Mouse (Mus musculus) hindbrain, embryonic 12.5 days (tissue): Measurements from ENCODE around the gene Ccdc157. TPM values are rescaled to one million over a fixed set of nuclear protein-coding genes. Genes with fewer than 3 reads are reported as not detected.
"Not testable (repeated sequence)": the region's sequence is repeated elsewhere in the genome, so short reads cannot be mapped to it uniquely, and the experiment has no call there.

Experiments used
- ATAC-seq: fragments of 200-750 bp; cut with Nextera tagmentation; 2 replicates; pipeline ENCODE4 v1.8.0; 2017; ENCODE audit warnings: moderate TSS enrichment; ENCODE audit not compliant: low FRiP score
- H3K27ac ChIP-seq: fragments of 300-500 bp; sonication (generic); 2 replicates; pipeline ENCODE4 v1.5.1; 2016; ENCODE audit warnings: mild to moderate bottlenecking
- H3K27me3 ChIP-seq: fragments of 300-500 bp; sonication (generic); 2 replicates; pipeline ENCODE4 v1.6.1; 2016; ENCODE audit warnings: mild to moderate bottlenecking
- H3K36me3 ChIP-seq: fragments of 300-500 bp; sonication (generic); 2 replicates; pipeline ENCODE4 v1.6.1; 2016; ENCODE audit warnings: mild to moderate bottlenecking
- H3K4me1 ChIP-seq: fragments of 300-500 bp; sonication (generic); 2 replicates; pipeline ENCODE4 v1.6.1; 2016
- H3K4me2 ChIP-seq: fragments of 300-500 bp; sonication (generic); replicated peaks from 2 replicates; pipeline ENCODE4 v1.6.1; 2016; ENCODE audit warnings: mild to moderate bottlenecking
- H3K4me3 ChIP-seq: fragments of 300-500 bp; sonication (generic); 2 replicates; pipeline ENCODE4 v1.5.1; 2016; ENCODE audit warnings: mild to moderate bottlenecking
- H3K9ac ChIP-seq: fragments of 300-500 bp; sonication (generic); 2 replicates; pipeline ENCODE4 v1.6.1; 2016; ENCODE audit warnings: mild to moderate bottlenecking, moderate library complexity
- H3K9me3 ChIP-seq: fragments of 300-500 bp; sonication (generic); replicated peaks from 2 replicates; pipeline ENCODE4 v1.6.1; 2016; ENCODE audit warnings: mild to moderate bottlenecking
- WGBS: fragments of 180-500 bp; shearing (Covaris S2); methylation state at CpG from one replicate; pipeline ENCODE4 v1.1.7; 2016; 5-methylcytosine and 5-hydroxymethylcytosine counted together
- polyA plus RNA-seq: library from polyadenylated mRNA; unstranded; fragments of >200 nt; fragmentation: Nextera tagmentation; extraction: Ambion mirVana; gene quantifications from 2 replicates; pipeline ENCODE4 v1.2.1, GENCODE M21; 2016

Gene Ccdc157
- polyA plus RNA-seq, 1 experiment from 2014 or later = 9.6 TPM

DNA sequence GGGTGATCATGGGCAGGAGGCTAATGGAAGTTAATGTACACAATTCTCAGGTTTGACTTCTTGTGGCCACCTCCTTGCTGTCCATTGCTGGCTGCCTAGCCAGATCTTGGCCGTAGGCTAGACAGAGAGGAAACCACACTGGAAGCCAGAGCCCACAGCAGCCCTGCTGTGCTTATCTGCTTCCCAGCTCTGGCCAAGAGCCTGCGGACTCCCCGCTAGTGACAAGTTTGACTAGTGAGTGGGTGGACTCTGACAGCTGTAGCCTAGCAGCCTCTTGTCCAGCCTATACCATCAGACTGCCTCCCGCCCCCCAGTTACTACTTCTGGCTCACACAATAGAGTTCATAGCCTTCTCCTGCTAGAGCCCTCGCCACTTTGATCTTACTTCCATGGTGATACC, 40.5 kb downstream of the Ccdc157 start:
- peaks cover 15% of the 10 kb centered on the region; the same call in 1 of the 2 replicates for H3K4me1 ChIP-seq
- H3K27me3 ChIP-seq = peaks cover 30% of the 10 kb centered on the region
- no peak overlapping the region for H3K4me3 ChIP-seq
- H3K4me2 ChIP-seq = no peak overlapping the region
- no peaks in the 10 kb centered on the region for H3K9me3 ChIP-seq
- no peaks in the 10 kb centered on the region for H3K36me3 ChIP-seq
- no peak for ATAC-seq
- H3K27ac ChIP-seq = no peak overlapping the region
- no peak overlapping the region for H3K9ac ChIP-seq
- 73% methylated on average over 5 of the region's 5 CpGs for WGBS

DNA sequence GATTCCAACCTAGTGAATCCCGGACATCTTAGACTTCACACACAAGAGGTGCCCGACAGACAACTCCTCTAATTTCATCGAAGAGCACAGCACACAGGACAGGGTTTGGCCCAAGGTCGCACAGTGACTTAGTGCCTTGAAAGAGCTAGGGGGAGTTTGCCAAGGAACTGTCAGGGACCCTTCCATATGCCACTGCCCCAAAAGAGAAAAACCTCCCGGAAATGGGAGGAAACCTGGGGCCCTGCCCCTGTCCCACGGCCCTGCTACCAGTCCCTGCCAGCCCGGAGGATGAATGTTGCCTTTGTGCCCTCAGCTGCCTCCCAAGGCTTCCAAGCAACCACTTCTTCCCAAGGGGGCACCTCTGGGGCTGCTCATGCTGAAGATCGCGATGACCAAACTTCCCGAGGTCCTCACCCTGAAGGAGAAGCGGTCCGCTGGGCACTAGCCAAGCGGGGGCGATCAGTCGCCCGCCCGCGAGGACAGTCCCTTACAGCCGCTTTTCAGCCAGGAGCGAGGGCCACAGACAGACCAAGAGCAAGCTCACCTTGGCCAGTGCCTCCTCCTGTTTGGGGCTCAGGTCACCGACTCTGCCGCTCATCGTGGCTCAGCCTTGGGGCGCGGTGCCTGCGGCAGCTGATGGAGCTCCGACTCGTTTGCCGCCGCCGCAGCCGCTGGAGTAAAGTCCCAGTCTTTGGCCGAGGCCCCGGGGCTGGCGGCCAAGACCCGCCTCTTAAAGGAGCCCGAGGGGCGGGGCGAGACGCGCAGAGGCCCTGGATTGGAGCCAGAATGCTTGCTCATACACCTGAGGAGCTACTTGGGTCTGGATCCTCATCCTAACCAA, 41.8 kb downstream of the Ccdc157 start:
- no peak overlapping the region for H3K27ac ChIP-seq
- peaks cover 15% of the 10 kb centered on the region; the same call in 1 of the 2 replicates for H3K4me1 ChIP-seq
- peak overlapping the region; percentile 60 for H3K4me3 ChIP-seq
- peak overlapping the region; percentile 81 for H3K9ac ChIP-seq
- ATAC-seq = peak; percentile 59
- H3K27me3 ChIP-seq = peaks cover 30% of the 10 kb centered on the region
- no peaks in the 10 kb centered on the region for H3K9me3 ChIP-seq
- WGBS = 1% methylated on average over 41 of the region's 41 CpGs
- peak overlapping the region; percentile 96 for H3K4me2 ChIP-seq
- no peaks in the 10 kb centered on the region for H3K36me3 ChIP-seq

DNA sequence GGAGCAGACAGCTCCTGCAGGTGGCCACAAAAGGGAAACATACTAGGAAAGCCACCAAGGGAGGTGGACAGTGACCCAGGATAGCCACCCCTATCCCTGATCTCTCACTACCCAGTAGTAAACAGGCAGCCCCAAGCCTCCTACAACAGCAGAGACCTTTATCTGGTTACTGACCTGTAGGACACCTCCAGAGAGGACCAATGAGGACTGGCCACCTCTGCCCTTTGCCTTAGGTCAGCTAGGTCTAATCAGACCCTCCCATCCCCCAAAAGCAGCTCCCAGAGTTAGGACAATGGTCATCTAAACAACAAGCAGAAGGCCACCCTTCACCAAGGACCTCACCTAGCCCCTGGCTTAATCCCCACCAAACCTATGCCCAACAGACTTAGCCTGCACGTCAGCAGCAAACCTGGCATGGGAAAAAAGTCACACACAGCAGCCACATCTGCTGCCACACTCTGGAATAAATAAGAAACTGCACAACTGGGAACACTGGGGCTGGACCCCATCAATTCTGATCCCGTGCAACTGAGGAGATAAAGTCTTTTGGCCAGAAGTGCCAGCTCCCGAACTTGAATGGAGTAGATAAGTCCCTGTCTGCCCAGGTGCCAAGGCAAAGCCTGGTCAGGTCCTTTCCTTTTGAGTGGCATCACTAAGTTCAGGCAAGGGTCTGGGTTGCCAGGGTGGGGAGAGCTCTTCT, 42.6 kb downstream of the Ccdc157 start:
- peaks cover 30% of the 10 kb centered on the region for H3K27me3 ChIP-seq
- 32% methylated on average over 3 of the region's 3 CpGs for WGBS
- no peak for ATAC-seq

DNA sequence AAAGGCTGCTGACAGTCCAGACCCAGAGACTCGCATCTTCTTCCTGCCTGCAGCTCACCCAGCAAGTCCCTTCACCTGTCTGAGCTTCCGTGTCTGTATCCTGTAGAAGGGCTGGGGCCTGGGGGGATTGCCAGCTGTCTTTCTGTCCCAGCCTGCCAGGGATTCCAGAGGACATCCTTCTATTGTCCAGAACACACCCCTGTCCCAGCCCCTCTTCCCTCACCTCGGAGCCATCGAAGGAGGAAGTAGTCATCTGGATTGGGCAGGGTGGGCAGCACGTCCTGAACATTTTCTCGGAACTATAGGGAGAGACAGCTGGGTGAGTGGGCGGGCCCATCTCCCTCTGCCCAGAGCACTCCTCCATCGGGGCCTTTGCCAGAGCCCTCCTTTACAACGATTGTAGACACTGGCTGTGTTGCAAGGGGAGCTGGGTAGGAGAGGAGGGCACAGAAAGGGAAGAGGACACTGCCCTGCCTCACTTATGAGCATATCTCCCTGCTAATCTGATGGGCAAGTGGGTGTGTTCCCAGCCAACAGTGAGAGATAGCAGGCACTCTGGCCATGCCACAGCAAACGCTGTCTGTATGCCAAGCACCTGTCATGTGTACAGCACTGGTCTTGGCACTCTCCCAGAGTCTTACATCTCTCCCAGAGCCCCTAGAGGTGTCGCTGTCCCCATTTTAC, 43.5 kb downstream of the Ccdc157 start:
- WGBS = 60% methylated on average over 11 of the region's 11 CpGs
- Histone ChIP-seq H3K4me2 (no peak overlapping the region), H3K9ac (0 out of 2 replicates have a peak overlapping the region, but pooled peaks have one; percentile 8), H3K27me3 (peaks cover 30% of the 10 kb centered on the region), H3K27ac (no peak overlapping the region), H3K4me3 (no peak overlapping the region), H3K9me3 (no peaks in the 10 kb centered on the region), H3K4me1 (peaks cover 15% of the 10 kb centered on the region; the same call in 1 of the 2 replicates), H3K36me3 (no peaks in the 10 kb centered on the region)
- ATAC-seq = no peak

More for the DNA sequence above, 42.6 kb downstream of the Ccdc157 start:
- peak overlapping the region; percentile 96 for H3K4me2 ChIP-seq
- no peaks in the 10 kb centered on the region for H3K36me3 ChIP-seq
- peak overlapping the region; percentile 60 for H3K4me3 ChIP-seq
- no peak overlapping the region for H3K27ac ChIP-seq
- H3K9me3 ChIP-seq = no peaks in the 10 kb centered on the region
- H3K9ac ChIP-seq = peak overlapping the region; percentile 81
- peaks cover 15% of the 10 kb centered on the region; the same call in 1 of the 2 replicates for H3K4me1 ChIP-seq

DNA sequence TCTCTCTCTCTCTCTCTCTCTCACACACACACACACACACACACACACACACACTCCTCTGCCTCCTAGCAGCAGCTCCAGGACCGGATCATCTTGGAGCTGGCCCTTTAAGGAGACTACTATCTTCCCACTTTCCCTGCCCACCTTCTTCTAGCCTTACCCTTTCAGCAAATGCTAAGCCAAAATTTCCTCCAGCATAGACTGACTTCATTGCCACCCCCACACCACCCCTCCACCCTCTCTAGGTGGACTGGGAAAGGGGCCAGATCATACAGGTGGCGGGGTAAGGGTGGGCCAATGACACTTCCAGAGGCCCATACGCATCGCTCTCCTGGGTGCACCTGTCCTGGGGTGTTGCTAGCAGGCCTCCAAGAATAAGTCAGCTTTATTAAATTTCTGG, 44.7 kb downstream of the Ccdc157 start:
- H3K36me3 ChIP-seq = 0 out of 2 replicates have a peak, but pooled peaks cover 2% of the 10 kb centered on the region
- no peak overlapping the region for H3K4me3 ChIP-seq
- WGBS = 89% methylated on average over 4 of the region's 4 CpGs
- H3K27me3 ChIP-seq = peaks cover 29% of the 10 kb centered on the region
- peaks cover 15% of the 10 kb centered on the region; the same call in 1 of the 2 replicates for H3K4me1 ChIP-seq
- no peak overlapping the region for H3K27ac ChIP-seq
- H3K9me3 ChIP-seq = no peaks in the 10 kb centered on the region
- no peak for ATAC-seq
- no peak overlapping the region for H3K9ac ChIP-seq
- no peak overlapping the region for H3K4me2 ChIP-seq

DNA sequence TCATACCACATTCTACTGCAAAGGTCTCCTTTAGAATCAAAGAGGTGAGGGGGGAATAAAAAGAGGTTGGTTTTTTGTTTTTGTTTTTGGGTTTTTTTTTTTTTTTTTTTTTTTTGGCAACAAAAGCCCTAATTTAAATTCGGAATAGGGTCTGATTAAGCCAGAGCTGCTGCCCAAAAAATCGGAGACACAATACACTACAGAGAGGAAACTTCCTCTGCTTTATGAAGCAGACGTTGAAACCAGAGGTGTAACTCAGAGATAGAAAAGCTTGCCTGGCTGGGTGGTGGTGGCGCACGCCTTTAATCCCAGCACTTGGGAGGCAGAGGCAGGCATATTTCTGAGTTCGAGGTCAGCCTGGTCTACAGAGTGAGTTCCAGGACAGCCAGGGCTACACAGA, 45.6 kb downstream of the Ccdc157 start:
- H3K4me2 ChIP-seq, H3K9me3 ChIP-seq, H3K9ac ChIP-seq, ATAC-seq, H3K27ac ChIP-seq, H3K4me3 ChIP-seq, H3K36me3 ChIP-seq: not testable (repeated sequence)
- Histone ChIP-seq H3K27me3 (peaks cover 21% of the 10 kb centered on the region), H3K4me1 (peaks cover 15% of the 10 kb centered on the region; the same call in 1 of the 2 replicates)
- WGBS = 81% methylated on average over 6 of the region's 6 CpGs

DNA sequence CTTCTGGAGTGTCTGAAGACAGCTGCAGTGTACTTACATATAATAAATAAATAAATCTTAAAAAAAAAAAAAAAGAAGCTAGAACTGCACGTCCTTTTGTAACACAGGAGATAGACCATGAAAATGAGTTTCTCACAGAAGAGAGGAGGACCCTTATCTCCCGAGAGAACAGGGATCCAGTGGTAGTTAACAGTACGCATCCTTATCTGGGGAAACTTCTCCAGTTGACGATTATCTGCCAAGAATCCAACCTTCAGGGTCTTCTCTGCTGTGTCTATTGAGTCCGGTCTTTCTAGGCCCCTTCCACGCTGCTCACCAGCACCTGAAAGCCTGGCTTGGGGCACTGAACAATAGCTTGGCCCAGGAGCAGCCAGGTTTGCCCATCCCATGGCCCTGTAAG, 46.1 kb downstream of the Ccdc157 start:
- Histone ChIP-seq H3K27ac (no peak overlapping the region), H3K27me3 (peaks cover 17% of the 10 kb centered on the region), H3K9ac (no peak overlapping the region), H3K4me3 (no peak overlapping the region), H3K9me3 (no peaks in the 10 kb centered on the region), H3K36me3 (0 out of 2 replicates have a peak, but pooled peaks cover 6% of the 10 kb centered on the region), H3K4me1 (peaks cover 15% of the 10 kb centered on the region; the same call in 1 of the 2 replicates), H3K4me2 (no peak overlapping the region)
- no peak for ATAC-seq
- 88% methylated on average over 6 of the region's 6 CpGs for WGBS

DNA sequence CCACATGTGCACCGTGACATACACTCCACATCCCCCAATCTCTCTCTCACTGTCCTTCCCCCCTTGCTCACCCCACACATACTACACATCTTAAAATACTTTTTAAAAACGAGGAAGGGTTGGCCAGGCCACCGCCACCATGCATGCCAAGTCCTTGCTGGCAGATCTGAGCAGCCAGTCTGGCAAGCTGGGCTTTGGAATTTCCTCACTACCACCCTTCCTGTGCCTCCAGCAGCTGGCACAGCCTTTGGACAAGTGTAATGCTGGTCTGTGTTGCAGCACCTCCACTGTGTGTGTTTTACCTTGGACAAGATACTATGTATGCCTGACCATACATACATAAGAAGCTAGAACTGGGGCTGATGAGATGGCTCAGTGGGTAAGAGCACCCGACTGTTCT, 46.6 kb downstream of the Ccdc157 start:
- Histone ChIP-seq H3K27me3 (peaks cover 12% of the 10 kb centered on the region), H3K4me3 (no peak overlapping the region), H3K27ac (no peak overlapping the region), H3K36me3 (peaks cover 9% of the 10 kb centered on the region; the same call in 1 of the 2 replicates), H3K9ac (no peak overlapping the region), H3K4me2 (no peak overlapping the region), H3K4me1 (peaks cover 12% of the 10 kb centered on the region; the same call in 1 of the 2 replicates), H3K9me3 (no peaks in the 10 kb centered on the region)
- 89% methylated on average over 4 of the region's 4 CpGs for WGBS
- no peak for ATAC-seq

DNA sequence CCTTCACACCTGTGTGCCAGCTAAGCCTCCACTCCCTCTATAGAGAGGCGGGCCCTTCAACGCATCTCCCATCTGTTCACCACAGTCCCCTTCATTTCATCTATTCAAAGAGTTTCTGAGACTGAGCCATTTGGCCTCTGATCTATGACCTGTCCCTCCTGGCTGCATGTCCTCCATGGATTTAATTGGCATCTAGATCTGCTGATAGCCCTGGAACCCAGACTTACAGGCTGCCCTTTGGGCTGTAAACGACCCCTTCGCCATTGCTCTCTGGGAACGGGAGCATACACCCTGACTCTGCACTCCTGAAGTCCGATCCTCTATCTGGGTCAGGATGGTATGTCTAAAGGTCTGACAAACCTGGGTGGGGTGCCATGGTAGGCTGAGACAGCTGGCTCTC, 47.2 kb downstream of the Ccdc157 start:
- Histone ChIP-seq H3K4me3 (no peak overlapping the region), H3K9me3 (no peaks in the 10 kb centered on the region), H3K4me1 (peaks cover 7% of the 10 kb centered on the region; the same call in 1 of the 2 replicates), H3K9ac (no peak overlapping the region), H3K36me3 (peaks cover 14% of the 10 kb centered on the region; the same call in 1 of the 2 replicates), H3K27ac (no peak overlapping the region), H3K4me2 (no peak overlapping the region), H3K27me3 (peaks cover 12% of the 10 kb centered on the region)
- 84% methylated on average over 6 of the region's 6 CpGs for WGBS
- ATAC-seq = no peak

DNA sequence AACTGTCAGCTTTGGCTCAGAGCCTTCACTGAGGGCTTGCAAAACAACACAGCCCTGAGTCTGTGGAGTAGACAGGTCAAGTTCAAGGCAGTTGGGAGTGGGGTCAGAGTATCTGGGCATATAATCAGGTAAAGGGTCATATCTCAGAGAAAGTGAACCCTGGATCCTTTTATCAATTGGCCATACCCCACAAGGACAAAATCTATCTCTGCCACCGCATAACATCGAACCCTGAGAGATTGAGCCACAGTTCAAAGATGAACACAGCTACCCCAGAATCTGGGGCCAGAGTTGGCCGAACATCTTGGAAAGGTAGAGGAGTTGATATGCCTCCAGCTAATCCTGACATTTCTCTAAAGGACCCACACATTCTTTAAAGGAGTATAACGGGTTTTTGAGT, 48.1 kb downstream of the Ccdc157 start:
- Histone ChIP-seq H3K4me2 (no peak overlapping the region), H3K4me1 (no peaks in the 10 kb centered on the region), H3K27ac (no peak overlapping the region), H3K36me3 (peaks cover 14% of the 10 kb centered on the region; the same call in 1 of the 2 replicates), H3K27me3 (peaks cover 4% of the 10 kb centered on the region; the same call in 1 of the 2 replicates), H3K9ac (no peak overlapping the region), H3K4me3 (no peak overlapping the region), H3K9me3 (no peaks in the 10 kb centered on the region)
- 92% methylated on average over 4 of the region's 4 CpGs for WGBS
- ATAC-seq = no peak

DNA sequence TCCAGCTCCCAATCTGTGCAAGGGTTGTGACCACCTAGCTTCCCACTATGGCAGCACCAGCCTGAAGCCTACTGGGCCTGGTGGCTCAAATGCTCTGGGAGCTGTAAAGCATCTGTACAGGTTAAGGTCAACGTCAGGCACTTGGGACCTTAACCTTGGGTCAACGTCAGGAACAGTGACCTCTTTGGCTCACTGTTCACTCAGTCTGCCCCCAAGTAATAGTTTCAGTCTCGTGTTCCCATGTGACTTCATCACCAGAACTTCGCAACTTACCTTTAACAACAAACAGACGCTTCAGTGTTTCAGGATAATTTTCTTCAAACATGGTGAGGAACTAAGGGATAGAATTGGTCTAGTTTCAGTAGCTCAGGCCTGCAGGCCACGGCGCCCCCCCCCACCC, 51.4 kb downstream of the Ccdc157 start:
- Histone ChIP-seq H3K27ac (no peak overlapping the region), H3K9me3 (no peaks in the 10 kb centered on the region), H3K36me3 (peaks cover 14% of the 10 kb centered on the region; the same call in 1 of the 2 replicates), H3K27me3 (no peaks in the 10 kb centered on the region), H3K9ac (no peak overlapping the region), H3K4me2 (no peak overlapping the region), H3K4me3 (no peak overlapping the region), H3K4me1 (no peaks in the 10 kb centered on the region)
- ATAC-seq = no peak
- 79% methylated on average over 7 of the region's 7 CpGs for WGBS

DNA sequence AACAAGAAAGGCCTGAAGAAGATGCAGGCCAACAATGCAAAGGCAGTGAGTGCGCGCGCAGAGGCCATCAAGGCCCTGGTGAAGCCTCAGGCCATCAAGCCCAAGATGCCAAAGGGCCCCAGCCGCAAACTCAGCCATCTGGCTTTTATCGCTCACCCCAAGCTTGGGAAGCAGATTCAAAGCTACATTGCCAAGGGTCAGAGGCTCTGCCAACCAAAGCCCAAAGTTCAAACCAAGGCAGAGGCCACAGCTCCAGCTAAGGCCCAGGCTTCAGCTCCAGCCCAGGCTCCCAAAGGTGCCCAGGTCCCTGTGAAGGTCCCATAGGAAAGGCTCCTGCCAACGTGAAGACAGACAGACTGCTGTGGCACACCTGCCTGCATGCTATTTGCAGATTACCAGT, 52.2 kb downstream of the Ccdc157 start:
- ATAC-seq, H3K4me1 ChIP-seq: not testable (repeated sequence)
- WGBS = 92% methylated on average over 6 of the region's 6 CpGs

More for the DNA sequence above, 52.2 kb downstream of the Ccdc157 start:
- not testable (repeated sequence) for H3K4me3 ChIP-seq, H3K9ac ChIP-seq, H3K4me2 ChIP-seq, H3K27ac ChIP-seq, H3K9me3 ChIP-seq, H3K27me3 ChIP-seq
- H3K36me3 ChIP-seq = peaks cover 14% of the 10 kb centered on the region; the same call in 1 of the 2 replicates
